Mouse (Mus musculus): ENCODE measurements at regions not wholly inside any gene's neighbourhood (a gene's known extent, or its start where the extent isn't known, plus 50 kb on each side); places are given as distances from the start of the nearest gene placed in this dataset.

DNA sequence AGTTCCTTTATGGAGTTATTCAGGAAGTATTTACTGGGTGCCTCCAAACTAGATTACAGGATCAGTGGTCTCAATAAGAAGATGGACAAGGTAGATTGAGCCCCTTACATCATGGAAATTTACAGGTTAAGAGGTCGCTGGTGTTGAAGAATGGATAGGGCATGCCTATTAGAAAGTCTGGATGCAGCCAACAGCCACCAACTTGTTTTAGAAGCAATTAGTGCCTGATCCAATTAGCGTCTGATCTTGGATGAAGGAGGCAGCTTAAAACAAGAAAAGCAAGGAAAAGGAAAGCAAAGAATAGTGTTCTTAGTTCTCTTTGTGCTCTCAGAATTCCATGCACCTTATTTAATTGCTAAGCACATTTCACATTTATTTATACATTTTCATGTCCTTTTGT lies 182.8 kb upstream of the Tsc22d2 start:
- WGBS = 18% methylated on average over 2 of the region's 2 CpGs
- H3K4me3 ChIP-seq (ENCODE audit: low read depth, low read length) = no peak overlapping the region

DNA sequence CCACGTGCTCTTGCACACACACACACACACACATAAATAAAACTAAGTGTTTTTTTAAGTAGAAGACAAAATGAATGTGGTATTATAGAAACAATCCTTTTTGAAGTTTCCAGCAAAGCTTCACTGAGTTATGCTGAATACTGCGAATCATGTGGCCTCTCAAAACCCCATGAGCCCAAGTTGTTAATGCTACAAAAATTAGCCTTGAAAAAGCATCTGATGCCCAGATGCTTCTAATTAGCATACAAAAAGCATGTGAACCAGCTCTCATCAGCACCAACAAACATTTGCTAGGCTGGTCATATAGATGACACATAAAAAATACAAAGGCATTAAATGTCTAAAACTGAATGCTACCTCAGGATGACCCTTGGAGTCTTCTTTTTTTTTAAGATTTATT lies 181.2 kb upstream of the Tsc22d2 start:
- Histone ChIP-seq H3K4me3 (ENCODE audit: low read depth, low read length) (no peak overlapping the region), H3K9me3 (replicated peaks; ENCODE audit: control insufficient read depth, low read length) (no peaks in the 10 kb centered on the region), H3K27ac (ENCODE audit: low read depth, low read length) (no peak overlapping the region), H3K4me2 (ENCODE audit: low read length) (no peak overlapping the region), H3K27me3 (replicated peaks; ENCODE audit: control insufficient read depth, insufficient read depth, low read length) (no peaks in the 10 kb centered on the region), H3K9ac (ENCODE audit: low read length) (no peak overlapping the region), H3K36me3 (ENCODE audit: control insufficient read depth, insufficient read depth, low read length) (no peaks in the 10 kb centered on the region), H3K4me1 (ENCODE audit: control insufficient read depth, insufficient read depth, low read length) (no peaks in the 10 kb centered on the region)
- WGBS = 77% methylated on average over 2 of the region's 2 CpGs
- ATAC-seq (no peak), DNase-seq (ENCODE audit: low spot score) (no peak)

More for the DNA sequence above, 182.8 kb upstream of the Tsc22d2 start:
- H3K9me3 ChIP-seq (replicated peaks; ENCODE audit: control insufficient read depth, low read length) = no peaks in the 10 kb centered on the region
- H3K27ac ChIP-seq (ENCODE audit: low read depth, low read length) = no peak overlapping the region
- DNase-seq (ENCODE audit: low spot score) = no peak
- H3K9ac ChIP-seq (ENCODE audit: low read length) = no peak overlapping the region
- no peak for ATAC-seq
- no peaks in the 10 kb centered on the region for H3K36me3 ChIP-seq (ENCODE audit: control insufficient read depth, insufficient read depth, low read length)
- H3K4me1 ChIP-seq (ENCODE audit: control insufficient read depth, insufficient read depth, low read length) = no peaks in the 10 kb centered on the region
- no peaks in the 10 kb centered on the region for H3K27me3 ChIP-seq (replicated peaks; ENCODE audit: control insufficient read depth, insufficient read depth, low read length)
- H3K4me2 ChIP-seq (ENCODE audit: low read length) = no peak overlapping the region

DNA sequence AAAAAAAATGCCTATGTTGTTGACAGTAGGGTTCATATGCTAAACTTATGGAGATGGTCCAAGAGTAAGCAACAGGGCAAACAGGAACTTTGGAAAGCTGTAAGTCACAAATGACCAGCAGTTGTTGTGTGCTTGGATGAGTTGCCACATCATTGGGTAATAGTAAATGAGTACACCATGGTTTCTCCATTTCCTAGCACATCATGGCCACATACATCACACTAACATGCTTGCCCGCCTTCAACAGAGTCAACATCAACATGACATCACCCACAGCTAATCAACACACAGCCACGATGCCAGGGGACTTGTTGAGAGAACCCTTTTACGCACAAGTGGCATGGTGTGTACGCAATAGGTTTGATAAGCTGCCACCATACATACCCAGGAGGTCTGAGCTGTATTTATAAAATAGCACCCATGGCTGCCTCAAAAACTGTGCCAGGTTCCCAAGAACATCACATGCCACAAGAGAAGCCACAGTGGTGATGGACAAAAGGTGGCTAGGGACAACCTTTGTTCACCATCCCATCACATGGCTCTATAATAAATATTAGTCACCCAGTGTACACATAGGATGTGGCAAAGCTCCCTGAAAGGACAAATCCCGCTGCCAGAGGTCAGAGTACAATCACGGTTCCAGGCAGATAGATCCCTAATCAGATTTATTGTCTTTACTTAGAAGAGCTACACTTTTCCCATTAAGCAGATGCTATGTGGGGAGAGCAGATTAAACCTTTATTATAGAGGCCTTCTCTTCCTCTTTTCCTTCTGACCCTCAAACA lies 179.5 kb upstream of the Tsc22d2 start:
- Histone ChIP-seq H3K4me2 (ENCODE audit: low read length) (no peak overlapping the region), H3K4me3 (ENCODE audit: low read depth, low read length) (no peak overlapping the region), H3K27ac (ENCODE audit: low read depth, low read length) (no peak overlapping the region), H3K27me3 (replicated peaks; ENCODE audit: control insufficient read depth, insufficient read depth, low read length) (no peaks in the 10 kb centered on the region), H3K9me3 (replicated peaks; ENCODE audit: control insufficient read depth, low read length) (no peaks in the 10 kb centered on the region), H3K4me1 (ENCODE audit: control insufficient read depth, insufficient read depth, low read length) (no peaks in the 10 kb centered on the region), H3K36me3 (ENCODE audit: control insufficient read depth, insufficient read depth, low read length) (no peaks in the 10 kb centered on the region), H3K9ac (ENCODE audit: low read length) (no peak overlapping the region)
- no peak for ATAC-seq
- no peak for DNase-seq (ENCODE audit: low spot score)
- WGBS = 85% methylated on average over 6 of the region's 6 CpGs

DNA sequence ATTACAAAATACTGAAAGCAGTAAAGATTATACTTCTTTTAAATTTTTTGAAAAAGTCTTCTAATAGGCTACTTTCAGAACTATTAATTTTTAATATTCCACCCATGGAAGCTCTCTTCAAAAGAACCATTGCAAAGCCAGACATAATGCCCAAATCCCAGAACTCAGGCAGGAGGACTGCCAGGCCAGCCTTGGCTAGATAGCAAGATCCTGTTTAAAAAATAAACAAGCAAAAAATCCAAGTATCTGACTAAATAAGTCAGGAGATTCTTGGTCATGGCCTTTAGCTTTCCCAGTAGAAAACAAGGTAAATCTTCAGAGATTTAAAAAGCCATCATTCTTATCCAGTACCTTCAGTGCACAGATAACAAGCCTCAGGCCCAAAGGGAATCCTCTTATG lies 176.4 kb upstream of the Tsc22d2 start:
- no peak for ATAC-seq
- H3K36me3 ChIP-seq (ENCODE audit: control insufficient read depth, insufficient read depth, low read length) = no peaks in the 10 kb centered on the region

DNA sequence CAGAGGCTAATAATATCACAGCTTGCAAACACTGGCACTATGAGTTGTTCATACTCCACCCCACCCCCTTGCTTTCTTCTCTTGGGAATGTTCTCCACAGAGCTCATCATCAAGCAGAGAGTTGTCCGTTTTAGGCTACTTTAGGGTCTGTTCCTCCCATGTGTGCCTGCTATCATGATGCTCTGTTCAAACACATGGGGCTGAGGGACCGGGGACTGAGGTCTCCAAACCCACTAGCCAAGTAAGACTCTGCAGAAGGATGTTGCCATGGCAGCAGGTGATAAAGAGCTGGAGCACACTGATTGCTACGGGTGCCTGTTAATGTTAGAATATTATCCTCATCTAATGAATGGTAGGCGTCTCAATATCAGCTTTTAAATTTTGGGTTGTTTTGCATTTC lies 173.7 kb upstream of the Tsc22d2 start:
- H3K4me3 ChIP-seq (ENCODE audit: low read depth, low read length) = no peak overlapping the region
- H3K9ac ChIP-seq (ENCODE audit: low read length) = no peak overlapping the region
- no peak for DNase-seq (ENCODE audit: low spot score)
- no peaks in the 10 kb centered on the region for H3K27me3 ChIP-seq (replicated peaks; ENCODE audit: control insufficient read depth, insufficient read depth, low read length)
- H3K27ac ChIP-seq (ENCODE audit: low read depth, low read length) = no peak overlapping the region
- whole genome bisulfite sequencing = 73% methylated on average over 4 of the region's 4 CpGs
- H3K9me3 ChIP-seq (replicated peaks; ENCODE audit: control insufficient read depth, low read length) = no peaks in the 10 kb centered on the region
- H3K4me1 ChIP-seq (ENCODE audit: control insufficient read depth, insufficient read depth, low read length) = no peaks in the 10 kb centered on the region
- ATAC-seq = no peak
- no peaks in the 10 kb centered on the region for H3K36me3 ChIP-seq (ENCODE audit: control insufficient read depth, insufficient read depth, low read length)
- no peak overlapping the region for H3K4me2 ChIP-seq (ENCODE audit: low read length)

More for the DNA sequence above, 176.4 kb upstream of the Tsc22d2 start:
- no peak overlapping the region for H3K4me2 ChIP-seq (ENCODE audit: low read length)
- H3K9me3 ChIP-seq (replicated peaks; ENCODE audit: control insufficient read depth, low read length) = no peaks in the 10 kb centered on the region
- DNase-seq (ENCODE audit: low spot score) = no peak
- H3K9ac ChIP-seq (ENCODE audit: low read length) = no peak overlapping the region
- no peaks in the 10 kb centered on the region for H3K4me1 ChIP-seq (ENCODE audit: control insufficient read depth, insufficient read depth, low read length)
- H3K27ac ChIP-seq (ENCODE audit: low read depth, low read length) = no peak overlapping the region
- H3K27me3 ChIP-seq (replicated peaks; ENCODE audit: control insufficient read depth, insufficient read depth, low read length) = no peaks in the 10 kb centered on the region
- H3K4me3 ChIP-seq (ENCODE audit: low read depth, low read length) = no peak overlapping the region

DNA sequence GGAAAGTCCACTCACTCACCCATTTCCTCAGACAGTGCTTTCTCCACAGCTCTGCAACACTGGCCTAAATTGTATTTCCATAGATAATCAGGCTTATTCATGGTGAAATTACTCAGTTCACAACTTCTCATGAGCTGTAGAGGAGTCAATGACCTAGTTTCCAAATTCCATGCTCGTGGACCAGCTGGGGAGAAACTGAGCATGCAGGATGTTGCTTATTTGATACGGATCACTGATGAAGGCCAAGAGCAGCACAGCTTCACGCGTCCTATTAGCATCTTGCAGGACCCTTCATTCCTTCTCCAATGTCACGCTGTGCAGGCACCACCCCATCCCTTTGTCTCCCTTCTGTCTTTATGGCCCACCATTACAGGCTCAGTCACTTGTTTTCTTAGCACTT lies 169.2 kb upstream of the Tsc22d2 start:
- Histone ChIP-seq H3K4me3 (ENCODE audit: low read depth, low read length) (no peak overlapping the region), H3K36me3 (ENCODE audit: control insufficient read depth, insufficient read depth, low read length) (no peaks in the 10 kb centered on the region), H3K9ac (ENCODE audit: low read length) (no peak overlapping the region), H3K4me1 (ENCODE audit: control insufficient read depth, insufficient read depth, low read length) (no peaks in the 10 kb centered on the region), H3K4me2 (ENCODE audit: low read length) (no peak overlapping the region), H3K9me3 (replicated peaks; ENCODE audit: control insufficient read depth, low read length) (no peaks in the 10 kb centered on the region), H3K27me3 (replicated peaks; ENCODE audit: control insufficient read depth, insufficient read depth, low read length) (no peaks in the 10 kb centered on the region), H3K27ac (ENCODE audit: low read depth, low read length) (no peak overlapping the region)
- ATAC-seq = no peak
- 10% methylated on average over 5 of the region's 5 CpGs for WGBS
- no peak for DNase-seq (ENCODE audit: low spot score)

DNA sequence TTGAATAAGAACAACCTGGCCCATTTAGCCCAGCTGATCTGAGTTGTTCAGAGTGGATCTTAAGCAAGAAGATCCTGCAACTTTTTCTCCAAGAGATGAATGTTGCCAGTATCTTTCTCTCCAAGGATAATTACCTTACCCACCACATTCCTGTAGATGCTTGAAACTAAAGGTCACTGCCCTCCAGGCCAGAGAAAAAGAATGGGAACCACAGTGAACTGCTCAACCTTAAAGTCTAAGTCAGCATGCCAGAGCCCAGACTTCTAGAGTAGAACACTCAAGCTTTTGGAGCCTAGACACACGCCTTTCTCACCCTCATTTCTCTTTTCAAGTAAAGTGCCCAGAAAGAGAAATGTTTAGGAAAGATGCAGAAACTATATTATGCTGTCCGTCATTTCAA lies 166.5 kb upstream of the Tsc22d2 start:
- no peak overlapping the region for H3K4me2 ChIP-seq (ENCODE audit: low read length)
- ATAC-seq = no peak
- 82% methylated on average over 2 of the region's 2 CpGs for WGBS

DNA sequence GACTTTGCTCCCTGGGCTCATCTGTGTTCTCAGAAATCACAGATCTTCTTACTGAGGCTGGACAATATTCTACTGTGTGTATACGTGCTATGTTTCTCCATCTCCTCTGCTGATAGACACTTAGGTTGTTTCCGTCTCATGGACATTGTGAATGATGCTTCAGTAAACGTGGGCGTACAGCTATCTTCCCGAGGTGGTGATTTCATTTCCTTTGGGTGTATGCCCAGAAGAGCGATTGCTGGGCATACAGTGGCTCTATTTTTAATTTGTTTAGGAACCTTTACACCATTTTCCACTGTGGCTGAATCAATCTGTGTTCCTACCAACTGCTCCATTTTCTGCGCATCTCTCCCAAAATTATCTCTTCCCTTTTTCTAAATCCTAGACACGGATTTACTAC lies 160.6 kb upstream of the Tsc22d2 start:
- Histone ChIP-seq H3K4me1 (ENCODE audit: control insufficient read depth, insufficient read depth, low read length) (no peaks in the 10 kb centered on the region), H3K4me3 (ENCODE audit: low read depth, low read length) (no peak overlapping the region), H3K27me3 (replicated peaks; ENCODE audit: control insufficient read depth, insufficient read depth, low read length) (no peaks in the 10 kb centered on the region), H3K9me3 (replicated peaks; ENCODE audit: control insufficient read depth, low read length) (no peaks in the 10 kb centered on the region), H3K4me2 (ENCODE audit: low read length) (no peak overlapping the region), H3K36me3 (ENCODE audit: control insufficient read depth, insufficient read depth, low read length) (no peaks in the 10 kb centered on the region), H3K9ac (ENCODE audit: low read length) (no peak overlapping the region), H3K27ac (ENCODE audit: low read depth, low read length) (no peak overlapping the region)
- no peak for ATAC-seq
- no peak for DNase-seq (ENCODE audit: low spot score)
- 68% methylated on average over 8 of the region's 8 CpGs for WGBS

More for the DNA sequence above, 166.5 kb upstream of the Tsc22d2 start:
- Histone ChIP-seq H3K9ac (ENCODE audit: low read length) (no peak overlapping the region), H3K27me3 (replicated peaks; ENCODE audit: control insufficient read depth, insufficient read depth, low read length) (no peaks in the 10 kb centered on the region), H3K4me1 (ENCODE audit: control insufficient read depth, insufficient read depth, low read length) (no peaks in the 10 kb centered on the region), H3K4me3 (ENCODE audit: low read depth, low read length) (no peak overlapping the region), H3K36me3 (ENCODE audit: control insufficient read depth, insufficient read depth, low read length) (no peaks in the 10 kb centered on the region), H3K9me3 (replicated peaks; ENCODE audit: control insufficient read depth, low read length) (no peaks in the 10 kb centered on the region), H3K27ac (ENCODE audit: low read depth, low read length) (no peak overlapping the region)
- no peak for DNase-seq (ENCODE audit: low spot score)

DNA sequence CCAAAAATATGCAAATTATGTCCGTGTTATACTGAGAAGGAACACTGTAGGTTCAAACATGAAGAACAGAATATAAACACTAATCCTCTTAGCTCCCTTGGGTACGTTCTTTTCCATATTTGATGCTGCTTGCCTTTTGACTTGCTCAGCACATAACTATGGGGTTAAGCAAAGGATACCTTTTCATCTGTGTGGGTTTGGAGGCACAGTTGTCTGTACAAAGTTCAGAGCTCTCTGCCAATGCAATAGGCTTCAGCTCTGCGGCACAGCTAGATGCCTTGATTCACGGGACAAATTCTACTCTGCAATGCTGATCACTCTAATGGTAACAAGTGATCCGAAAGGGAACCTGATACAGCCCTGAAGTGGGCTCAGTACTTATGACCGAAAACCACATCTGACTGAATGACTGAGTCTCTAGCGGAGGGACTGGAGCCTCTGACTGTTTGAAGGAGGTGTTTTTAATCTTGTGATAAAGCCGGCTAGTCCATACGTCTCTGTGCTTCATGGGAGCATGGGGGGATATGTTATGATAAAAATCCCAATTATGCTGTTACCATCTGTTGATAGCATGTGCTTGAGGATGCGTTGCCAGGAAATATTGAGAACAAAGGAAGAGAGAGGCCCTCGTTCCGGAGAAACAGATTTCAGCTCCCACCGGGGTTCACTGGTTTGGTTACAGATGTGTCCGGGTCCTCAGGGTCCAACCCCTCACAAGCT lies 146.7 kb upstream of the Tsc22d2 start:
- no peaks in the 10 kb centered on the region for H3K4me1 ChIP-seq (ENCODE audit: control insufficient read depth, insufficient read depth, low read length)
- DNase-seq (ENCODE audit: low spot score) (peak; percentile 22), ATAC-seq (peak; percentile 40; the same call in 1 of the 2 replicates)
- H3K27ac ChIP-seq (ENCODE audit: low read depth, low read length) = no peak overlapping the region
- no peak overlapping the region for H3K4me2 ChIP-seq (ENCODE audit: low read length)
- H3K4me3 ChIP-seq (ENCODE audit: low read depth, low read length) = no peak overlapping the region
- no peak overlapping the region for H3K9ac ChIP-seq (ENCODE audit: low read length)
- 79% methylated on average over 14 of the region's 14 CpGs for WGBS
- H3K27me3 ChIP-seq (replicated peaks; ENCODE audit: control insufficient read depth, insufficient read depth, low read length) = no peaks in the 10 kb centered on the region
- no peaks in the 10 kb centered on the region for H3K9me3 ChIP-seq (replicated peaks; ENCODE audit: control insufficient read depth, low read length)
- H3K36me3 ChIP-seq (ENCODE audit: control insufficient read depth, insufficient read depth, low read length) = no peaks in the 10 kb centered on the region
